Mouse (Mus musculus): Measurements from ENCODE around the gene Lancl1.

GRCm38 (mm10) chr1:67042583-67042982 lies 3.9 kb upstream of the Lancl1 start:
- TF ChIP-seq CTCF (IDR thresholded peaks at IDR 0.05) (no peak), POLR2A (IDR thresholded peaks at IDR 0.05; ENCODE audit: insufficient read depth, low read depth, low read length) (no peak)

All from heart, adult 2 months (tissue).